Mouse (Mus musculus): ENCODE data around the gene Fam84b. TPM values are rescaled to one million over a fixed set of nuclear protein-coding genes. Genes with fewer than 3 reads are reported as not detected.

Gene Fam84b
- 2.0 and 3.1 TPM in 2 replicates for polyA plus RNA-seq (2015; fragmentation: Nextera tagmentation; extraction: Ambion mirVana)

DNA sequence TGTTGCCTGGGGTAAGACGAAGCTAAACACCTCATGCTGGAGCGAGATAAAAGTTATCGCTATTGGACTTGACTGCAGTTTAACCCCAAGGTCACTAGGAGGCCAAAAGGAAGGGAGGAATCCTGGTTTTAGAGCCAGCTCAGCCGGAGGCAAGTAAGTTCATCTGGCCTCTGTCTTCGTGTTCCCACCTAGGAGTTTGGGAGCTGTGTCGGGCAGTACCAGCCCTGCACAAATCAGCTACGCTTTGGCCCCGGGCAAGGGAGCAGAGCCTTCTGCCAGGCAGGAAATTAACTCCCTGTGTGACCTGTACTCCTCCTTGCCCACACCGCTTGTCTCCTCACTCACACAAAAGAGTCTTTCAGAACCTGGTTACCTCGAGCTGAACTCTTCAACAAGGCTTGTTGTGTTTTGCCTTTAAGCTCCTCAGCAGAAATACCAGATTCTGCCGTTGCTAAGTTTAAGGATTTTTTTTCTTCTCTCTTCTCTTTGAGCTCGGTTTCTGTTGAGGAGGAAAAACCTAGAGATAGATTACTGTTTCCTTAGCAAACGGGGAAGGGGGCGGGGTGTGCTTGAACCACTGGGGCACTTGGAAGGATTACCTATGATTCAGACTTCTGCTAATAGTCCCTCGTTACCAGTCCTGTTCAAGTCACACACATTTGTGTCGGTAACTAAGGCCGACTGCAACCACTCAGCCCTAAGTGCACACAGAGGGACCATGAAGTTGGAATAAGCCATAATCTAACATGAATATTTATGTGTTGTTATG, at the start of gene Fam84b:
Gene Fam84b, minus strand, starts transcription at position 548 of the 769 bp plus-strand sequence.

Other genes with a start within 250 kb of the Fam84b start
- not detected in 2 replicates for gene A1bg, start 69.2 kb upstream of the Fam84b start, polyA plus RNA-seq (2015; fragmentation: Nextera tagmentation; extraction: Ambion mirVana)

All from skeletal muscle tissue, postnatal 0 days (tissue).